Mouse (Mus musculus) midbrain, embryonic 13.5 days (tissue): Measurements from ENCODE around the gene B3galt1. TPM values are rescaled to one million over a fixed set of nuclear protein-coding genes. Genes with fewer than 3 reads are reported as not detected.
A peak's percentile ranks its signal among the peaks of the same experiment; 100 is the strongest.

Experiments used
- ATAC-seq: fragments of 200-750 bp; cut with Nextera tagmentation; 2 replicates; pipeline ENCODE4 v1.8.0; 2017; ENCODE audit warnings: mild to moderate bottlenecking, moderate TSS enrichment, moderate library complexity
- H3K27ac ChIP-seq: fragments of 300-500 bp; sonication (generic); 2 replicates; pipeline ENCODE4 v1.5.1; 2015; ENCODE audit warnings: inconsistent platforms, mild to moderate bottlenecking, moderate library complexity
- H3K27me3 ChIP-seq: fragments of 300-500 bp; sonication (generic); 2 replicates; pipeline ENCODE4 v1.6.1; 2015; ENCODE audit warnings: mild to moderate bottlenecking, inconsistent platforms
- H3K36me3 ChIP-seq: fragments of 300-500 bp; sonication (generic); 2 replicates; pipeline ENCODE4 v1.6.1; 2015; ENCODE audit warnings: mild to moderate bottlenecking, inconsistent platforms
- H3K4me1 ChIP-seq: fragments of 300-500 bp; sonication (generic); replicated peaks from 2 replicates; pipeline ENCODE4 v1.6.1; 2015; ENCODE audit warnings: inconsistent platforms
- H3K4me2 ChIP-seq: fragments of 300-500 bp; sonication (generic); replicated peaks from 2 replicates; pipeline ENCODE4 v1.6.1; 2015; ENCODE audit warnings: moderate library complexity, mild to moderate bottlenecking, inconsistent platforms
- H3K4me3 ChIP-seq: fragments of 300-500 bp; sonication (generic); replicated peaks from 2 replicates; pipeline ENCODE4 v1.5.1; 2015; ENCODE audit warnings: mild to moderate bottlenecking, inconsistent platforms
- H3K9ac ChIP-seq: fragments of 300-500 bp; sonication (generic); replicated peaks from 2 replicates; pipeline ENCODE4 v1.6.1; 2015; ENCODE audit warnings: mild to moderate bottlenecking, inconsistent platforms
- H3K9me3 ChIP-seq: fragments of 300-500 bp; sonication (generic); 2 replicates; pipeline ENCODE4 v1.6.1; 2016; ENCODE audit warnings: mild to moderate bottlenecking, inconsistent platforms
- WGBS: fragments of 180-500 bp; shearing (Covaris S2); methylation state at CpG from one replicate; pipeline ENCODE4 v1.1.7; 2015; 5-methylcytosine and 5-hydroxymethylcytosine counted together
- microRNA-seq: library from miRNA; unstranded; fragments of <30 nt; microRNA quantifications from one replicate; pipeline ENCODE4, GENCODE M21; 2016
- polyA plus RNA-seq: library from polyadenylated mRNA; unstranded; fragments of >200 nt; fragmentation: Nextera tagmentation; extraction: Ambion mirVana; gene quantifications from 2 replicates; pipeline ENCODE4 v1.2.1, GENCODE M21; 2015

The B3galt1 gene
- polyA plus RNA-seq, 1 experiment from 2014 or later = 43.5 TPM

- no peak overlapping the region for H3K4me3 ChIP-seq
- H3K27ac ChIP-seq = no peak overlapping the region
- H3K27me3 ChIP-seq = no peaks in the 10 kb centered on the region
- no peaks in the 10 kb centered on the region for H3K36me3 ChIP-seq
- WGBS = 47% methylated on average over 4 of the region's 4 CpGs
- H3K9me3 ChIP-seq = peaks cover 3% of the 10 kb centered on the region; the same call in 1 of the 2 replicates
- ATAC-seq = no peak
- H3K4me2 ChIP-seq = no peak overlapping the region
- no peaks in the 10 kb centered on the region for H3K4me1 ChIP-seq
- no peak overlapping the region for H3K9ac ChIP-seq
Measured at GRCm38 (mm10) chr2:68104641-68105040, 539.0 kb downstream of the B3galt1 start.

GRCm38 (mm10) chr2:68118076-68118475 lies 552.4 kb downstream of the B3galt1 start:
- no peak overlapping the region for H3K27ac ChIP-seq
- no peak overlapping the region for H3K4me3 ChIP-seq
- H3K9me3 ChIP-seq = no peaks in the 10 kb centered on the region
- no peaks in the 10 kb centered on the region for H3K27me3 ChIP-seq
- 78% methylated on average over 8 of the region's 8 CpGs for WGBS
- H3K9ac ChIP-seq = no peak overlapping the region
- no peak for ATAC-seq
- H3K4me2 ChIP-seq = no peak overlapping the region
- no peaks in the 10 kb centered on the region for H3K4me1 ChIP-seq
- H3K36me3 ChIP-seq = peaks cover 15% of the 10 kb centered on the region; the same call in 1 of the 2 replicates

GRCm38 (mm10) chr2:68124751-68125150 lies 559.1 kb downstream of the B3galt1 start:
- 0 out of 2 replicates have a peak, but pooled peaks cover 3% of the 10 kb centered on the region for H3K9me3 ChIP-seq
- H3K9ac ChIP-seq = no peak overlapping the region
- 68% methylated on average over 6 of the region's 6 CpGs for WGBS
- H3K27me3 ChIP-seq = no peaks in the 10 kb centered on the region
- ATAC-seq = no peak
- H3K36me3 ChIP-seq = no peaks in the 10 kb centered on the region
- no peak overlapping the region for H3K4me3 ChIP-seq
- H3K4me2 ChIP-seq = no peak overlapping the region
- no peaks in the 10 kb centered on the region for H3K4me1 ChIP-seq
- H3K27ac ChIP-seq = no peak overlapping the region

GRCm38 (mm10) chr2:68141094-68141493 lies 575.4 kb downstream of the B3galt1 start:
- no peak overlapping the region for H3K27ac ChIP-seq
- WGBS = 86% methylated on average over 2 of the region's 2 CpGs

GRCm38 (mm10) chr2:68143292-68143691 lies 577.6 kb downstream of the B3galt1 start:
- H3K9me3 ChIP-seq = no peaks in the 10 kb centered on the region
- no peak for ATAC-seq
- no peak overlapping the region for H3K4me3 ChIP-seq
- H3K4me2 ChIP-seq = no peak overlapping the region
- no peaks in the 10 kb centered on the region for H3K27me3 ChIP-seq
- H3K36me3 ChIP-seq = no peaks in the 10 kb centered on the region
- H3K4me1 ChIP-seq = no peaks in the 10 kb centered on the region
- no peak overlapping the region for H3K27ac ChIP-seq
- WGBS = 73% methylated on average over 2 of the region's 2 CpGs
- no peak overlapping the region for H3K9ac ChIP-seq

More at GRCm38 (mm10) chr2:68141094-68141493, 575.4 kb downstream of the B3galt1 start:
- no peak overlapping the region for H3K4me3 ChIP-seq
- H3K9ac ChIP-seq = no peak overlapping the region
- no peaks in the 10 kb centered on the region for H3K27me3 ChIP-seq
- H3K4me2 ChIP-seq = no peak overlapping the region
- no peaks in the 10 kb centered on the region for H3K9me3 ChIP-seq
- H3K36me3 ChIP-seq = no peaks in the 10 kb centered on the region
- ATAC-seq = no peak
- H3K4me1 ChIP-seq = no peaks in the 10 kb centered on the region

GRCm38 (mm10) chr2:68159751-68160150 lies 594.1 kb downstream of the B3galt1 start:
- no peak for ATAC-seq
- Histone ChIP-seq H3K27ac (no peak overlapping the region), H3K9me3 (no peaks in the 10 kb centered on the region), H3K9ac (no peak overlapping the region), H3K36me3 (no peaks in the 10 kb centered on the region), H3K4me2 (no peak overlapping the region), H3K27me3 (no peaks in the 10 kb centered on the region), H3K4me1 (no peaks in the 10 kb centered on the region), H3K4me3 (no peak overlapping the region)
- 90% methylated on average over 5 of the region's 5 CpGs for WGBS

GRCm38 (mm10) chr2:68160566-68160965 lies 594.9 kb downstream of the B3galt1 start:
- Histone ChIP-seq H3K4me3 (no peak overlapping the region), H3K4me1 (no peaks in the 10 kb centered on the region), H3K36me3 (no peaks in the 10 kb centered on the region), H3K27me3 (no peaks in the 10 kb centered on the region), H3K9ac (no peak overlapping the region), H3K9me3 (no peaks in the 10 kb centered on the region), H3K4me2 (no peak overlapping the region), H3K27ac (no peak overlapping the region)
- 89% methylated on average over 2 of the region's 2 CpGs for WGBS
- no peak for ATAC-seq

- Histone ChIP-seq H3K9ac (no peak overlapping the region), H3K27ac (no peak overlapping the region), H3K4me3 (no peak overlapping the region), H3K4me2 (no peak overlapping the region), H3K4me1 (no peaks in the 10 kb centered on the region), H3K27me3 (no peaks in the 10 kb centered on the region), H3K36me3 (no peaks in the 10 kb centered on the region), H3K9me3 (no peaks in the 10 kb centered on the region)
- whole genome bisulfite sequencing = 86% methylated on average over 4 of the region's 4 CpGs
- ATAC-seq = no peak
Measured at GRCm38 (mm10) chr2:68162012-68162411, 596.3 kb downstream of the B3galt1 start.

GRCm38 (mm10) chr2:68171306-68171705 lies 605.6 kb downstream of the B3galt1 start:
- no peak for ATAC-seq
- Histone ChIP-seq H3K27ac (no peak overlapping the region), H3K9ac (no peak overlapping the region), H3K4me3 (no peak overlapping the region), H3K4me1 (no peaks in the 10 kb centered on the region; the same call in 1 of the 2 replicates), H3K9me3 (no peaks in the 10 kb centered on the region), H3K4me2 (no peak overlapping the region), H3K36me3 (no peaks in the 10 kb centered on the region), H3K27me3 (no peaks in the 10 kb centered on the region)
- WGBS = 89% methylated on average over 10 of the region's 10 CpGs

Small RNAs within 50 kb of the gene (microRNA-seq; reads per million reads assigned to microRNA genes)
- gene Mir6335 (not detected), gene Mir7224 (7.2 reads per million, percentile 23 among the genes with 10 or more reads in this experiment)

Other genes with a start within 250 kb of the B3galt1 start
- gene Gm21830, start 152.1 kb upstream of the B3galt1 start, polyA plus RNA-seq = not detected in 2 replicates
- gene Gm26727, start 132.7 kb upstream of the B3galt1 start, polyA plus RNA-seq = not detected in 2 replicates
- gene Xirp2, start 119.9 kb upstream of the B3galt1 start, polyA plus RNA-seq = not detected in 2 replicates